Mouse (Mus musculus) erythroid progenitor cell, adult 5-6 weeks (primary cell): Measurements from ENCODE around the gene Pkp1. TPM values are rescaled to one million over a fixed set of nuclear protein-coding genes. Genes with fewer than 3 reads are reported as not detected.
A peak's percentile ranks its signal among the peaks of the same experiment; 100 is the strongest.

ENCODE experiments used
- ATAC-seq: replicated peaks from 2 replicates; pipeline ENCODE4 v1.8.0; 2016; ENCODE audit warnings: moderate number of reproducible peaks, mild to moderate bottlenecking, moderate TSS enrichment, inconsistent platforms; ENCODE audit not compliant: poor library complexity, low FRiP score, severe bottlenecking
- total RNA-seq, 2 experiments: library from RNA; stranded (forward) in 1 of 2; stranded (reverse) in 1 of 2; fragments of 150-400 nt in 1 of 2; fragments of 186-747, 209-891 nt in 1 of 2; gene quantifications; 2 replicates each; pipeline versions ENCODE4 v1.2.3 to v1.2.4; 2015 to 2017; ENCODE audit warnings: low replicate concordance in 2 of 2

The Pkp1 gene
- total RNA-seq, 2 experiments from 2014 or later: not detected

DNA sequence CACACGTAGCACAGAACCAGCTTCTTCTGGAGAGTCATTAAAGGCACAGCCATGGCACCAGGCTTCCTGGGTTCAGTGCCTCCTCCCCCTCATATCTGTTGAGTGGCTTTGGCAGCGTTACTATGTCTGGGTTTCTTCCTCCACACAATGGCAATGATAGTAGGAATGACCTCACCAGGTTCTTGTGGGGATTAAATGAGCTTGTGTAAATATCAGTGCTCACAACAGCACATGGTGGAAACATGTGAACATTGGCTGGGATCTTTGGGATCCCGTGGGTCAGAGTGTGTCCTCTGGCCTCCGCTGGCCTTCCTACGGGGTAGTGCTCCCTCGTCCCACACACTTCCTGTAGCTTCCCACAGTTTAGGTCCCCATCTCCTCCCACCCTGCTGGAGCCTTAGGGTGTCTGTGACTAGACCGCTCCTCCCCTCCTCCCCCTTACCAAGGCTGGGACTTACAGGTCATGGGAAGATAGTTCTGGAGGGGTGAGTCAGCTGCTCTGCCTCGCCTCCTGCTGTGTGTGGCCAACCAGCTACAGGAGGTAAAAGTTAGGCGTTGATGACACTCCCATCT lies 56.9 kb downstream of the Pkp1 start:
- ATAC-seq: no peak

DNA sequence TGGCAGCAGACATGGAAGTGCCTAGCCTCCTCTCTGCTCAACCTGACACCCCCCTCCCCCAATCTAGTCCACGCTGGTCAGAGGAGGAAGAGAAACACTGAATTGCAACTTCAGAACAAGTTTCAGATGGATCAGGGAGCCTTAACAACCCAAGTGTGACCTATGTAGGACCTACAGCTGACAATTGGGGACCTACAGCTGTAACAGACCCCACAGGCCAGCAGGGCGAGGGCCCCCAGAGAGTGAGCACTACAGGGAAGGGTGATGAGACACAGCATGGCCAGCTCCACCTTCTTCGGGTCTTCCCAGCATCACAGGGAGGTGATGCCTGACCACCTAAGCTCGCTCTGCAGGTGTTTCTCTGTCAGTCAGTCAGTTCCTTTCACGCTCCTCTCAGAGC lies 57.9 kb downstream of the Pkp1 start:
- ATAC-seq: no peak

DNA sequence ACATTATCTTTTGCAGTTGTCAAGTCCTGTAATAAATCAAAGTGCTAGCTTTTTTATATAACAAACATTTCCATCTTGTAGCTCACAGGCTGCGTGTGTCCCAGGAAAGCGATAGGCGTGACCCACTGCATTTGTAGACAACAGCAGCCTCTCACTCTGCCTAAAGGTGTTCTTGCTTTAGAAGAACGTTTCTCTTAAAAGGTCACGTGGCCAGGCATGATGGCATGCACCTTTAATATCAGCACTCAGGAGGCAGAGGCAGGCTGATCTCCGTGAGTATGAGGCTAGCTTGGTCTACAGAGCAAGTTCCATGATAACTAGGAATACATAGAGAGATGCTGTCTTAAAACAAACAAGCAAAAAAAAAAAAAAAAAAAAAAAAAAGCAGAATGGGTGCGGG lies 60.5 kb downstream of the Pkp1 start:
- no peak for ATAC-seq

DNA sequence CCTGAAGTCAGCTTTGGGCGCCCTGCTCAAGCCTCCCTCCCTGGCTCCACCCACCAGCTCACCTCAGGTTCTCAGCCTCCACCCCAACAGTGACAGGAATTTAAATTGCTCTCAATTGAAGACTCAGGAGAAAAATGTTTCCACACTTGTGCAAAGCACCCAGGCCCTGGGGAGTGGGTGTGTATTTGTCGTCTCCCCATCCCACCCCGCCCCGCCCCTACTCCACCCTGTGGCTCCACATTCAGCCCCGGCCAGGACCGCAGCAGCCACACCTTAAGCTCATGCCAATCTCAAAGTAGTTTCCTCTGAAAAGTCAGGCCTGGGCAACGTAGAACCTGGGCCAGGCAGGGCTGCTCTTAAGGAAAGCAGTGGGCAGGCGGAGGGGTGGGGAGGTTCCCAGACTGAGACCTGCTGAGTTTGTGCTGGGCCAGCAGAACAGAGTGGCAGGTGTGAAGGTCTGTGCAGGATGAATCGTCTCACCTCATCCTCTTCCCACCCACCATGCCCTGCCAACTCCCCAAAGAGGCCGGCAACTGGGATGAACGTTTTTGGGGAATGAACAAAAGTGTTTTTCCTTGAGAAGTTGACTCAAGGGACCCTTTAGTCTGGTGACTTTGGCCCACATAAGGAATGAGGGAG lies 61.8 kb downstream of the Pkp1 start:
- ATAC-seq: no peak; the same call in 1 of the 2 replicates

DNA sequence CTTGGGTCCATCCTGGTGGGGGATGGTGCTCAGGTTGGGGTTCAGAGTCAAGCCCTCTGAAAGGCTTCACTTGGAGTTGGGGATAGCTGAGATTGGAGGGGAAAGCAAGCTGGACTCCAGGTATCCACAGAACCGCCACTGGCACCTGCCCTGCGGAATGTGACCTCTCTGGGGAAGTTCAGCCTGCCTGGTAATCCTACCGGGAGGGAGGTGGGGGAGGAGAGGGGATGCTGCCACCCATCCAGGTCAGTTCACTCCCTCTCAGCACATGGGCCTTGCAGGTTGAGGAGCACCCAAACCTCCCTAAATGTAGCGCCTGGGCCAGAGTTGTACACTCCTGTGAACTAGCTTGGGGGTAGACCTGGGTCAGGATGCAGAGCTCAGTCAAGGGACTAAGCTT lies 62.9 kb downstream of the Pkp1 start:
- ATAC-seq: no peak

DNA sequence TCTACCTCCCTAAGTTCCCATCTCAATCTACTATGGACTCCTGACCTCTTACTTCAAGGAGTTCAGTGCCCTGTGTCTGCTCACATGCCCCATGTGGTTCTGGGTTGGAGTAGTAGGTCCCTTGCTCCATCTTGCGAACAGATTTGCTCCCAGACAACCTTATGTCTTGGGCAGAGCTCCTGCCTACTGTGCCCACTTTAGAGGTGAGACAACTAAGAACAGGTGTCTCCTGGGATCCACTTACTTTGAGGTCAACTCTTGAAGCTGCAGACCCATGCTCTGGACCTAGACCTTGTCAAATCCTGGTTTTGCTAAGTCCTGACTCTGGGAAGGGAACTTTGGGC lies 63.7 kb downstream of the Pkp1 start:
- no peak for ATAC-seq

DNA sequence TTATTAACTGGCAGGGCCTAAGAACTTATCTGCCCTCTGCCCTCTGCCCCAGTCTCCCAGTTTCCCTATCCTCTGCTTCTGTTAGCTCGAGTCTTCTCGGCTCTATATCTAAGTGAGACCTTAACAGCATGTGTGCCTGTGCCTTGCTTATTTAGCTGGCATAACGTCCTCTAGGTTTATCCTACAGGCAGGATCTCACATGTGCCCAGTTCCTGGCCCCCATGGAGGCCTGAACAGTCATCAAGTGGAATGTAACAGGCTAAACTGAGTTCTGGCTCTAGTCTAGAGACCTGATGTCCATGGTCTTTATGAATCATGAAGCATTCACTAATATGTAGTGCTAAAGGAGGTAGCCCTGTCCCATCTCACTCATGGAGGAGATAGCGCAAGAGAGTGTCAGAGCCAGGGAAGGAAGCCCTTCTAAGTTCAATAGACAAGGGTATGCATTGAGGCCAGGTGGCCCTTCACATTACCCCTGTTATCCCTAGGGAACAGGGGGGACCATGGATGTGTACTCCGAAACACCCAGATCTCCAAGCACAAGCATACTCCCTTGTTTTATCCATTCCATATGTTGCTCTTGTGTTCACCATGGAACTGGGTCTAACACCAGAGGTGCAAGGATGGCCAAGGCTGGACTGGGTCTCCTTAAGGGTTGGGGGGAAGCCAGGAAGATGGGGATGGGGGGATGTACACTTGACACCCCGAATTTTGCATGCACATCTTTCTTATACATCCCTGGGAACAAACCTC lies 64.2 kb downstream of the Pkp1 start:
- no peak for ATAC-seq

DNA sequence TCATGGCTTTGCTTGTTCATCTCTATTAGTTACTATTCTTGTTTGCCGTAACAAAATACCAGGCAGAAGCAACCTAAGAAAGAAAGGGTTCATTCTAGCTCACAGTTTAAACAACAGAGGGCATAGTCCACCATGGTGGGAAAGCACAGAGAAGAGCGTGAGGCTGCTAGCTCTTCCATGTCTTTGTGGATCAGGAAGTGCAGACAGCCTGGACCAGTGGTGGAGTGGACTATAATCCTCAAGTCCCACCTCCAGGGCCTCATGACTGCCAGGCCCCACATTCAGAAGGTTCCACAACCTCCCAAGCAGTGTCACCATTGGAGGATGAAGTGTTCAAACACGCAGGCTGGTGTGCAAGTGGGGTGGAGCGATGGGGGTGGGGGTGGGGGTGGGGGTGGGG lies 65.8 kb downstream of the Pkp1 start:
- ATAC-seq: no peak

DNA sequence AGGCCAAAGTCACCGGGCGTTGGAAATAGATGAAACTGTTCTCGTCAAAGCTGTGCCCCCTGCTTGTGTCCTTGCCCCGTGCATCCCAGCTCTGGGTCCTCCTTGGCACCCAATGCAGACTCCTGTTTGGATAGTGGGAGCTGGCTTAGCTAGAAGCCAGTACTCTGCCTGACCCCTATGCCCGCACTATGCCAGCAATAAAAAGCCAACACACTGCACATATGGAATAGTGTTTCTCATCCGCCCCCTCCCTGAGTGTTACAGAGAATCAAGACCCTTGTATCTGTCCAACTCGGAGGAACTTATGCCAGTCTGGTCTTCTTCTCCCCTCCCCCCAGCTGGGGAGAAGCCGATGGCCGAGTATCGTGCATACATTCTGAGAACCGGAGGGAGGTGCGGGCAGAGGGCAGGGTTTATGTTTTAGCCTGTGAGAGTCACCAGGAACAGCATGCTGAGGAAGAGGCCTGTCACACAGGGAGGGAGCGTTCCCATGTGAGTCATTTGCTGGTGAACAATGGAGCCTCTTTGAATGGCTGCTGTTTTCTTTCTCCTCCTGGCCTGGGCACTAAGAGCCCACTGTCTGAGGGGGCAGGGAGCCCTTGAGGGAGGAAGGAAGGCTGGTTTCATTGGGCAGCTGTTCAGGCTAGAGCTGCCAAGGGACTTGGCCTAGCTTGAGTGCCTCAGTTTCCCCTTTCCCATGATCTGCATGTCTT lies 66.8 kb downstream of the Pkp1 start:
- no peak for ATAC-seq

DNA sequence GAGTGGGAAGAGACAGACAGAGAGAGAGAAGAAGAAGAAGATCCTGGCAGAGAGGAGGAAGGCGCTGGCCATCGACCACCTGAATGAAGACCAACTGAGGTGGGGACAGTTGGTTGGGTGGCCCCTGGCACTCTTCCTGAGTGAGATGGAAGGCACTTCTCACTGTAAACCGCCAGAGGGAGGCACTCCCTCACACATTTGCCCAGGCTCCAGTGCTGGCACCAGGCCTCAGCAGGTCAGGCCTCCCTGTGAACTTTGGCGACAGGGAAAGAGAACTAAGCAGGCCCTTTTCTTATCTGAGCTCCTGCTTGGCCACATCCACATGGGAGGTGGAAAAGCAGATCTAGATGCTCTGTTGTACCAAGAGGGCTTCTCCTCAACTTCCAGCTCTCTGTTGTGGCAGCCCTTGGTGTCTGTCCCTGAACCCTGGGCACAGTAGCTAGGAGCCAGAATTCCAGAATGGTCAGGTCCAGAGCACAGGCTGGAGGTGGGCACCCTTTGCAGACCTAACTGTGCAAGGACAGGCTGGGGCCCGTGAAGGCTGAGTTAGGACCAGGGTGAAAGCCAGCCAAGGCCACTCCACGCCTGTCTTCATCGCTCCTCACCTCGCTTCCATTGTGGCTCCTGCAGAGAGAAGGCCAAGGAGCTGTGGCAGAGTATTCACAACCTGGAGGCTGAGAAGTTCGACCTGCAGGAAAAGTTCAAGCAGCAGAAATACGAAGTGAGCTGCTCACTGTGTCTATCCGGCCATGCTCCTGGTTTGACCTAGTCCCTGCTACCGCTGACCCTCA lies 68.1 kb downstream of the Pkp1 start:
- peak; percentile 61 for ATAC-seq

DNA sequence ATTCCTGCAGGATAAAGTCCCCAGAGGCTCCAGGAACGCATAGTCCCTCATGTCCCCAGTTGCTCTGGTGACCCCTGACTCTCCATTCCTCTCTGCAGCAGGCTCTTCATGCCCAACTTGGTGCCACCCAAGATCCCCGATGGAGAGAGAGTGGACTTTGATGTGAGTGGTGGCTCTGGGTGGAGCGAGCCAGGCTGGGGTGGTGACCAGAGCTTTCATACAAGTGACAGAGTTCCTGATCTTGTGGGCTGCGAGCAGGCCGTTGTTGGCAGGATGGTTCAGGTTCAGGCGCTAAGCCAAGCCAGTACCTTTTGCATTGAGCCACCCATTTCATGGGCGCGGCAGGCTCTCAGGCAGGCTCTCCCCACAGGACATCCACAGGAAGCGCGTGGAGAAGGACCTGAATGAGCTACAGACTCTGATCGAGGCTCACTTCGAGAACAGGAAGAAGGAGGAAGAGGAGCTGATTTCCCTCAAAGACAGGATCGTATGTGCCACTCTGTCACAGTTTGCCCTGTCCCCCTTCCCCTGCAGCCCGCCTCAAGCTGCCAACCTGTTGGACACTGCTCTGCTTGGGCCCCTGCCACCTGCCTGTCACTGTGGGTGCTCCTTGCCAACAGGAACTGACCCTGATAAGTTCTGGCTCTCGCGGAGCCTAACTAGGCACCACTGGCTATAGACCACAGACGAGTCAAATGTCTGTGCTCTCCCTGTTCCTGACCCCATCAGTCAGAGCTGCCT lies 71.2 kb downstream of the Pkp1 start:
- ATAC-seq: no peak

DNA sequence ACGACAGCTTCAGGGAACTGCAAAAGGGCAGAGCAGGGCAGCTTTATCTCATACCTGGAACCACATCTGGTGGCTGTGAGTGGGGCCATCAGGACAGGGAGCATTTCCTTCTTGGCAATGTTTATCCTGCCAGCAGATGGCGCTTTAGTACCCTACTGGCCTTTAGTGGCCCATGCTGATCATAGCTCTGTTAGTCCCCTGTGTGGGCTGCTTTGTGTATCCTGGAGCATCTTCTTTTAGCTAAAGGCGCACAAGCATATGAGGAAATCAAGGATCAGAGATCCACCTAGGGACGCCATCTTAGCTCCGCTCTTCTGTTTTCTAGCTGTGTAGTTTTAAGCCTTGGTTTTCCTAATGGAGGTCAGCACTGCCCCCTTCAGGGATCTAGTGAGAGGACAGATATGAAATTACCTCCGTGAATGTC lies 71.9 kb downstream of the Pkp1 start:
- ATAC-seq: peak; percentile 67; the same call in 1 of the 2 replicates

DNA sequence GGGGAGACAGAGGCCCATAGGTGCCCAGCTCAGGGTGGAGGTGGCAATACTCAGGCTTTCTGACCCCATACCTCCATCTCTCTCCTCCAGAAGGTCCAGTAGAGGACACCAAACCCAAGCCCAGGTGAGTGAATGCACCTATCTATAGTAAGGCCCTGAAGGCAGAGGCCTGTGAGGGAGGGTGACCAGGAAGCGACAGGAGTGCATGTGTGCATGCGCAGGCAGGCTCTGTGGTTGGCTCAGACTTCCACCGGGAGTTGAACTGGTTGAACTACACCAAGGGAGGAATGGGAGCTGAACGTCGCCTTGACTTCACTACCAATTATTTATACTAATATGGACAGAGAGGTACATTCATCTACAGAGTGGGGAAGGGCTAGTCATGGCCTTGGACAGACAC lies 72.4 kb downstream of the Pkp1 start:
- ATAC-seq: no peak

DNA sequence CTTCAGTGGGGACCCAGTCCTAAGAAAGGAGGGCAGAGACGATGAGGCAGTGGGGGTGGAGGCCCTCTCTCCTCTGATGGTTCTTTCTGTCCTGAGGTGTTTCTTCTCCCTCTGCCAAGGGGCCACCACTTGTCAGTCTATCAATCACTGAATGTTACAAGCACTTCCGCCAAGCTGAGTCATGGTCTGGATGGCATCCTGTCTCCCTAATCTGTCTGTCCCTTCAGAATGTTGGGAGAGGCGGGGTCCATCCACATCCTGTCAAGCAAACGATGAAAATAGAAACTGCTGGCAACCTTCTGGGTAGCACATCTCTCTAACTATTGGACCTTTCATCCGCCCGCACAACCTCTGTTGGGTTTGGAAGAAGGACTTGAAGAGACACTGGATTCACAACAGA lies 74.5 kb downstream of the Pkp1 start:
- ATAC-seq: no peak

DNA sequence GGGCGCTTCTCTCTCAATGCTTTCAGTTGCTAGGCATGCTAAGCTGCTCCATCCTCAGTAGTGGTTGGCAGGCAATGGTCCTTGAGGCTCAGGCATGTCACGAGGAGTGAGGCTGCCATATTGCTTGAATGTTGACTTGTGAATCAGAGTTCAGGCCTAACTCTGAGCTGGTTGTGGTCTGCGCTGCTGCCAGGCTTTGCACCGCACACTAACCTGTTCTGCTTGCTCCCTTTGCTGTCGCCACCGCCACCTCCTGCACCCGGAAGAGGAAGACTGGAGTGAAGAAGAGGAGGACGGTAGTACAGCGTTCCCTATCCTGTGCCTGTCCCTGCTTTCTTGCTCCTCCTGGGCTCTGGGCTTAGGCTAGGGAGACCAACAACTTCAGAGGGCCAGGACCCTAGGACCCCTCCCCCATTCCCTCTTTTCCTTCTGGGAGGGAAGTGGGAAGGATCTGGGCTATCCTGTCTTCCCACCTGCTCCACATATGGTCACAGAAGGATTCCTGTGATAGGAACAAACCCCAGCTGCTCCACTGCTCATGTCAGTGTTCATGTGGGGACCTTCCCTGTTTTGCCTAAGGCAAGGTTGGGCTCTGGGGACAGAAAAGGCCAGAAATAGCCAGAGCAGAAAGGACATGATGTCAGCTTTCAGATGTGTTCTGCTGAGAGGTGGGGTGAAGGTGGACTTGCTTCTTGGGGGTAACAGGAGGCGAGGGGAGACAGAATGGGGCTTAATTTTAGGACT lies 75.3 kb downstream of the Pkp1 start:
- ATAC-seq: no peak

DNA sequence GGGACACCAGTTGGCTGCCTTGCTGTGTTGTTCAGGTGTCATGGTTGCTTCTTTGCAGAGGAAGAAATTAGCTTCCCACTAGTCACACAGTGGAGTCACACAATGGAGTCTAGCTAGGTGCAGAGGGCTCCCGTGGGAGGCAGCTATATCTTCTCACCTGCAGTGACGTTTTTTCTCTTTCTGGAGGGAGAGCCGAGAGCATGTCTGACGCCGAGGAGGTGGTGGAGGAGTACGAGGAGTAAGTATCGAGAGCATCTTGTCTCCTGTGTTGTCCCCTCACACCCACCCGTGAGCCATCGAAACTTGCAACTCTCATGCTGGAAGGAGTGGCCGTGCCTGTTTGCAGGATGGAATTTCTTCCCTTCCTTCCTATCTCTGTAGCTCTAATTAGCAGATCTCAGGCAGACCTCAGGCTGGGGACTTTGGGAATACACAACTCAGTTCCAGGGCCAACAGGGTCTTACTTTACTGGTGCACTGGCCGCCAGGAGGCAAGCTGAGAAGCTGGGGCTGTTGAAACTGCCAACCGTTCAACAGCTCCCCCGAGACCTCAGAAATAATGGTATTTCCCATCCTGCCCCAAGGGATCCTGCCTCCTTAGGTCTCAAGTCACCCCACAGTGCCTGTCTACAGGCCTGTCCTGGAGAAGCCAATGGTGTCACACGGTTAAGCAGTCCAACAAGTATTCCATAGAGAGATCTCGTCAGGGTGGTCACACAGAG lies 78.2 kb downstream of the Pkp1 start:
- ATAC-seq: no peak

DNA sequence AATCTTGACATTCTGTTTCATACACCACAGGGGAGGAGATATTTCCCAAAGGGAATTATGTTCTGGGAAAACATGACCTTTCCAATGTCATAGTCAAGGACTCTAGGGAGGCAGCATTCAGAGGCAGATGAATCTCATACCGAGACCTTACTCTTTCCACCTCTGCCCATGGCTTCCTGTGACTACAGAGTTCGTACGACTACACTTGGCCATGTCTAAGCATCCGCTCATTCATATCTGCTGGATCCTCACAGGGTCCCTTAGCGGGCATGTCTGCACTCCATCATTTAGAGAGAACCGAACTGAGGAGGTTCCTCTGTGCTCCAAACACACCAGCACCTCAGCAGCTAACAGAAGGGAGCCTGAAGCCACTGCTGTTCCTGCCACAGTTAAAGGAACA lies 79.9 kb downstream of the Pkp1 start:
- ATAC-seq: no peak

DNA sequence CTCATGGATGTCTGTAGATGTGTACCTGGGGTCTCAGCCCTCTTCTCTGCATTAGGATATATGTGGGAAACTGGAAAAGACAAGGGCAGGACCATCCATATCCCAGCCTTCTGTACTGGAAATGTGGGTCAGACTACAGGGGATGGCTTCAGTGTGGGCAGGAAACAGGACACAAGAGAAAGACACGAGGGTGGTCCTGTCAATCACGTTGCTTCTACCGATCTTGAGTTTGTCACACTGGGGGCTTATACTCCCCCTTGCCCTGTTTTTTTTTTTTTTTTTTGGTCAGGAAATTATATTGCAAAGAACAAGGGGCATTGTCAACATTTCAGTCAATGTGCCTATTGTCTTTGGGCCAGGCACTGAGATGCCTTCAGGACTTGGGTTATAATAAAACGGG lies 80.4 kb downstream of the Pkp1 start:
- no peak for ATAC-seq
